Comparison of ENCODE assay signal across 18 mouse cellular contexts in genomic region chr1:60958287-60958686, GRCm38 (mm10). TPM values are rescaled to one million over a fixed set of nuclear protein-coding genes. Genes with fewer than 3 reads are reported as not detected.
DNase-seq lines count a peak whose midpoint lies in the region; ATAC-seq and TF ChIP-seq lines count a peak whose summit lies in the region.
"Had no signal": no experiment of that assay in that cellular context is flagged by ENCODE, and none has a peak within 500 bp of the region (broad histone marks: within the 10 kb centered on the region; RNA-seq: fewer than 3 reads in every experiment).

No protein-coding gene starts in this region.

- H3K27me3 ChIP-seq in neural tube, embryonic 15.5 days (replicated peaks), result no peaks in the 10 kb centered on the region
- H3K27me3 ChIP-seq in stomach, postnatal 0 days (ENCODE audit: control insufficient read depth, insufficient read depth, low read length), result no peaks in the 10 kb centered on the region
- H3K27me3 ChIP-seq in hindbrain, embryonic 13.5 days, result no peaks in the 10 kb centered on the region
- H3K27me3 ChIP-seq: embryonic facial prominence, embryonic 12.5 days; heart, embryonic 13.5 days; liver, embryonic 12.5 days; neural tube, embryonic 12.5 days had no signal

- H3K36me3 ChIP-seq in neural tube, embryonic 15.5 days, result no peaks in the 10 kb centered on the region
- no peaks in the 10 kb centered on the region for H3K36me3 ChIP-seq in stomach, postnatal 0 days (ENCODE audit: control insufficient read depth, insufficient read depth, low read length)
- no peaks in the 10 kb centered on the region for H3K36me3 ChIP-seq in hindbrain, embryonic 13.5 days
- H3K36me3 ChIP-seq: embryonic facial prominence, embryonic 12.5 days; heart, embryonic 13.5 days; liver, embryonic 12.5 days; neural tube, embryonic 12.5 days had no signal

- no peak for ATAC-seq in neural tube, embryonic 15.5 days (ENCODE audit: low FRiP score)
- ATAC-seq in stomach, postnatal 0 days (ENCODE audit: low FRiP score, low TSS enrichment), result no peak
- ATAC-seq in hindbrain, embryonic 13.5 days (ENCODE audit: low FRiP score), result no peak
- ATAC-seq: CD4-positive, CD25-positive, alpha-beta regulatory T cell, adult 4 months; liver, embryonic 12.5 days; midbrain, embryonic 16.5 days had no signal

- DNase-seq in layer of hippocampus, adult 2 months (ENCODE audit: low spot score in 2 of 2), result no peak
- no peak for DNase-seq in layer of hippocampus, adult 8-10 months (ENCODE audit: low spot score in 2 of 2)
- peak; percentile 7 for DNase-seq in neural tube, embryonic 10.5 days (ENCODE audit: extremely low spot score, low spot score)
- DNase-seq in ES-CJ7 (ENCODE audit: low read depth, low spot score), result peak; percentile 19
- no peak for DNase-seq in stomach, postnatal 0 days (ENCODE audit: low spot score)
- DNase-seq: cerebellum, adult 11-12 months; gastrocnemius, postnatal 25 days; right cerebral cortex, postnatal 25 days; thymus, postnatal 36 days had no signal

- no peaks in the 10 kb centered on the region for H3K9me3 ChIP-seq in neural tube, embryonic 15.5 days (replicated peaks)
- H3K9me3 ChIP-seq in stomach, postnatal 0 days (ENCODE audit: control insufficient read depth, low read length), result no peaks in the 10 kb centered on the region
- H3K9me3 ChIP-seq in hindbrain, embryonic 13.5 days, result no peaks in the 10 kb centered on the region
- H3K9me3 ChIP-seq: embryonic facial prominence, embryonic 12.5 days; heart, embryonic 13.5 days; liver, embryonic 12.5 days; neural tube, embryonic 12.5 days had no signal

- H3K4me2 ChIP-seq in neural tube, embryonic 15.5 days, result no peak overlapping the region
- H3K4me2 ChIP-seq in stomach, postnatal 0 days (replicated peaks; ENCODE audit: low read depth), result no peak overlapping the region
- no peak overlapping the region for H3K4me2 ChIP-seq in hindbrain, embryonic 13.5 days
- H3K4me2 ChIP-seq: embryonic facial prominence, embryonic 12.5 days; heart, embryonic 13.5 days; liver, embryonic 12.5 days; neural tube, embryonic 12.5 days had no signal

- no peak overlapping the region for H3K9ac ChIP-seq in neural tube, embryonic 15.5 days (replicated peaks)
- no peak overlapping the region for H3K9ac ChIP-seq in stomach, postnatal 0 days (ENCODE audit: low read length)
- H3K9ac ChIP-seq in hindbrain, embryonic 13.5 days, result no peak overlapping the region
- H3K9ac ChIP-seq: embryonic facial prominence, embryonic 12.5 days; heart, embryonic 13.5 days; liver, embryonic 12.5 days; neural tube, embryonic 12.5 days had no signal

- TF ChIP-seq EP300 in stomach, postnatal 0 days (optimal IDR thresholded peaks at IDR 0.05), result no peak

- TF ChIP-seq CTCF in layer of hippocampus, adult 2 months (conservative IDR thresholded peaks at IDR 0.05), result peak; percentile 55
- peak; percentile 42; the same call in 1 of the 2 replicates for TF ChIP-seq CTCF in stomach, postnatal 0 days (IDR thresholded peaks at IDR 0.05; ENCODE audit: low read depth)

- no peak overlapping the region for H3K4me3 ChIP-seq in layer of hippocampus, adult 2 months
- H3K4me3 ChIP-seq in neural tube, embryonic 15.5 days (replicated peaks), result no peak overlapping the region
- H3K4me3 ChIP-seq in stomach, postnatal 0 days (ENCODE audit: low read depth, low read length), result no peak overlapping the region
- no peak overlapping the region for H3K4me3 ChIP-seq in hindbrain, embryonic 13.5 days
- H3K4me3 ChIP-seq: embryonic facial prominence, embryonic 12.5 days; heart, embryonic 13.5 days; liver, embryonic 12.5 days; neural tube, embryonic 12.5 days had no signal

- no peak overlapping the region for H3K27ac ChIP-seq in layer of hippocampus, adult 2 months
- no peak overlapping the region for H3K27ac ChIP-seq in neural tube, embryonic 15.5 days (replicated peaks)
- H3K27ac ChIP-seq in stomach, postnatal 0 days (replicated peaks), result no peak overlapping the region
- H3K27ac ChIP-seq in hindbrain, embryonic 13.5 days, result no peak overlapping the region
- H3K27ac ChIP-seq: embryonic facial prominence, embryonic 12.5 days; heart, embryonic 13.5 days; liver, embryonic 12.5 days; macrophage; neural tube, embryonic 12.5 days had no signal

- H3K4me1 ChIP-seq in neural tube, embryonic 15.5 days, result no peaks in the 10 kb centered on the region
- no peaks in the 10 kb centered on the region for H3K4me1 ChIP-seq in stomach, postnatal 0 days (replicated peaks; ENCODE audit: control insufficient read depth, insufficient read depth)
- H3K4me1 ChIP-seq in hindbrain, embryonic 13.5 days (replicated peaks), result no peaks in the 10 kb centered on the region
- H3K4me1 ChIP-seq: embryonic facial prominence, embryonic 12.5 days; liver, embryonic 12.5 days; neural tube, embryonic 12.5 days had no signal

- 81% methylated on average over 1 of the region's 1 CpGs for WGBS in neural tube, embryonic 15.5 days
- WGBS in stomach, postnatal 0 days, result 79% methylated on average over 1 of the region's 1 CpGs
- WGBS in hindbrain, embryonic 13.5 days, result 81% methylated on average over 1 of the region's 1 CpGs

RNA-seq across cellular contexts. Expression of gene Icos, which starts 19.4 kb away (rescaled TPM):
- total RNA-seq in layer of hippocampus, adult 2 months (2021), result not detected
- total RNA-seq in layer of hippocampus, adult 8-10 months (2022), result under 1 TPM in 2 of 4 experiments, not detected in 2; 0.11 to 0.32 TPM
- 0.12 and 1.8 TPM in 2 replicates for polyA plus RNA-seq in neural tube, embryonic 15.5 days (2015; fragmentation: Nextera tagmentation; extraction: Ambion mirVana)
- 0.08 and 0.19 TPM in 2 replicates for polyA plus RNA-seq in stomach, postnatal 0 days (2015; fragmentation: Nextera tagmentation; extraction: Ambion mirVana)
- polyA plus RNA-seq in hindbrain, embryonic 13.5 days (2015; fragmentation: Nextera tagmentation; extraction: Ambion mirVana), result 0.08 and 0.49 TPM in 2 replicates
- total RNA-seq: gastrocnemius, postnatal 25 days had no signal

Comparison
In these comparisons a context has a peak if more than half of its experiments do, and no peak if none do; other contexts are left out.
1. DNase-seq: peak in neural tube, embryonic 10.5 days (single experiment) and ES-CJ7 (single experiment); none in layer of hippocampus, adult 2 months (0 of 2), layer of hippocampus, adult 8-10 months (0 of 2) and stomach, postnatal 0 days (single experiment).